Mouse (Mus musculus): ENCODE data around the gene Fbxo39.
"Not testable (repeated sequence)": the region's sequence is repeated elsewhere in the genome, so short reads cannot be mapped to it uniquely, and the experiment has no call there.

The Fbxo39 gene

GRCm38 (mm10) chr11:72310491-72310890, 3.8 kb upstream of the Fbxo39 start:
- no peak for DNase-seq (ENCODE audit: extremely low read depth, insufficient read length, low spot score)

DNA sequence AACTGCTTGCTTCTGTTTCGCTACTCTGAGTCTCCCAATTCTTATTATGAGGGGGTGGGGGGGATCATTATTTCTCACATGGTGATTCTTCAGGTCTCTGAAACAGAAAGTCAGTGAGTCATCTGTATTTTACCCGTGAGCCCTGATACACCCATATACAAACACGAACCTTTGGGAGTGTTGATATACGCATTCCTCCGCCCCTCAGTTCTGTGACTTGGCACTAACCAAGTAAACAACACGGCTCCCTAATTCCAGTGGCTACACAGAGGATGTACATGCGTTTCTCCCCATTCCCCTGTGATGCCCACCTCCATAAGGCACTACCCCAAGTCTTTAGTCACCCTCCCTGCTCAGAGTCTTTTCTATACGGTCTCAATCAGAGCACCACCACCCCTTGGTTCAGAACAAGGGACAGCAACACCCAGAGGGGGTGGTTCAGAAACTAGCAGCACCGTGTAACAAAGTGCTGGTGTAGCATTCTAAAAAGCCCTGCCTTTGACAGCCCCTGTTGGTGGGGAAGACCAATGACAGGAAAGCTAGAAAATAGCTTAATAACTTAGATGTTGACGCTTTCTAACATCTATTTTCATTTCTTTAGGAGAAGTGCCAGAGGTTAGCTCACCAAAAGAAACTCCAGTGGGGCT, 2.8 kb upstream of the Fbxo39 start:
- DNase-seq (ENCODE audit: extremely low read depth, insufficient read length, low spot score) = no peak

- no peak for DNase-seq (ENCODE audit: extremely low read depth, insufficient read length, low spot score)
Measured at GRCm38 (mm10) chr11:72318026-72318425, 3.8 kb downstream of the Fbxo39 start.

DNA sequence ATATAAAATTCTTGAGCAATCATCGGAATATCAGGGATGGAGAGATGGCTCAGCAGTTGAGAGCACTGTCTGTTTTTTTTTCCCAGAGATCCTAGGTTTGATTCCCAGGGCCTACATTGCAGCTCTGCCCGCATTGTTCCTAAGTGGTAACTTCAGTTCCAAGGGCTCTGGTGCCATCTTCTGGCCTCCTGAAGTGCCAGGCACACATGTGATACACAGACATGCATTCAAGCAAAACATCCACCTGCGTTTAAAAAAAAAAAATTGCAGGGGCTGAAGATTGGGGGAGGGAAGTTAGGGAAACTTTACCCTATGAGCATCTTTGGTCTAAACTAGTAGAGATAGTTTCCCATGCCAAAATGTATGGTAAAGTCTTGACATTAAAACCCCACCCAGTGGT, 10.2 kb downstream of the Fbxo39 start:
- no peak for DNase-seq (ENCODE audit: extremely low read depth, insufficient read length, low spot score)

- DNase-seq (ENCODE audit: extremely low read depth, insufficient read length, low spot score) = no peak
Measured at GRCm38 (mm10) chr11:72325701-72326100, 11.5 kb downstream of the Fbxo39 start.

GRCm38 (mm10) chr11:72332951-72333667, 18.9 kb downstream of the Fbxo39 start:
- DNase-seq (ENCODE audit: extremely low read depth, insufficient read length, low spot score) = no peak

GRCm38 (mm10) chr11:72334653-72335052, 20.4 kb downstream of the Fbxo39 start:
- DNase-seq (ENCODE audit: extremely low read depth, insufficient read length, low spot score) = no peak

DNA sequence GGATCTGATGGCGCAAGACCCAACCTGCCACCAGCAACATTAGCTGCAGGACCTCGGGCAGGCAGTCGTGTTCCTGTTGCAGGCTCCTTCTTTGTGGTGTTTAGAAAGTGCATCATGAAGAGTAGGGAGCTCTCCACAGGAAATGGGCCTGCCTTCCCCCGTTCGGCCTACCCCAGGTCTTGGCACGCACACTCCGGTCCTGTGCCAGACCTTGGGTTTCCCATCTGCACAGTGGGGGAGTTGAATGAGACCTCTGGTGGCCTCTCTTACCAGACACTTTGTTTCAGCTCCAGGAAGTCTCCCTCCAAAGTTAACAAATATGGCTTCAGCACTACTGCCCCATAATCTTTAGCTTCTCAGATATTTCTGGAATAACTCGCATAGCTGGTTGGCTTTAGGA, 22.5 kb downstream of the Fbxo39 start:
- DNase-seq (ENCODE audit: extremely low read depth, insufficient read length, low spot score) = peak; percentile 36

GRCm38 (mm10) chr11:72338437-72338871, 24.2 kb downstream of the Fbxo39 start:
- DNase-seq (ENCODE audit: extremely low read depth, insufficient read length, low spot score) = no peak

DNA sequence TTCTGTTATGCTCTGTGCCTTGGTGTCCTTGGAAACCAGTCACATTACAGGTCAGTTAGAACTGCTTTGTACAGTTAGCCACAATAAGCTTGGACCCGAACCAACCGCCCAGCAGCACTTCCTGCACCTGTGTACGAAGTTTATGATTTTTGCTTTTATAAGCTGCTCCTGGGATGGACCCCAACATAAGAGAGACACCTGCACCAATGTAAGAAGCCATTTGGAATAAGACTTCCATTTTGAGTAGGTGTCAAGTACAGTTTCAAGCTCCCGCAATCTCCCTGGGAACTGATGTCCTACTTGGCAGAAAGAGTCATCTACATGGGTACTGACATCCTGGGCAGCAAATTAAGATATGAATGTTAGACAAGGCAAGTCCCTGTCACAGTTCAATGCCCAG, 25.5 kb downstream of the Fbxo39 start:
- DNase-seq (ENCODE audit: extremely low read depth, insufficient read length, low spot score) = no peak

DNA sequence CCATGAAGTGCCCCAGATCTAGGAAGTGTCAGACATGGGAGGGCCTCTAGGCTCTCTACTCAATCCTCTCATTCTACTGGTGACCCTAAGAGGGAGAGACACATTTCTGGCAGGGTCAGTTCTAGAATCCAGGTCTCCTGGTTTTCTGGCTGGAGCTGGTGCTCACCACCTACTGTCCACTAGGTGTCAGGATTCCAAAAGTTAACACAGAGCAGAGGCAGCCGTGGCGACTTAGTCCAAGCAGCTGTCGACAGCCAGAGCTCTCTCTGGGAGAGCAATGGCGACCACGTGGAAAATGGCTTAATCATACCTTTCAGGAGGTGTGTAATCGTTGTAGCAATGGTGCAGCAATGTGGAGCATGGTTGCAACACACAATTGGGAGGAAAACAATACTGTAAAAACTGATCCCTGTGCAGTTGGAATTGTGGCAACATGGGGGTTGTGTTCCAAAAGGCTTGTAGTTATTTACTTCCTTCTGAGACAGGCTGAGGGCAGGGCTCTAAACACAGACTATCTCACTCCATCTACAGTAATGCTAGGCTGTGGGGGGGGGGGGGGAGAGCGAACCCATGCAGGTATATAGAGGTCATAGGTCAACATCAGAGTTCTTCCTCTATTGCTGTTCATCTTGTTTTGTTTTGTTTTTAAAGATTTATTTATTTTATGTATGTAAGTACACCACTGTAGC, 28.4 kb downstream of the Fbxo39 start:
- DNase-seq (ENCODE audit: extremely low read depth, insufficient read length, low spot score) = peak; percentile 28

GRCm38 (mm10) chr11:72343238-72343625, 29.0 kb downstream of the Fbxo39 start:
- DNase-seq (ENCODE audit: extremely low read depth, insufficient read length, low spot score) = not testable (repeated sequence)

- DNase-seq (ENCODE audit: extremely low read depth, insufficient read length, low spot score) = no peak
Measured at GRCm38 (mm10) chr11:72343904-72344303, 29.7 kb downstream of the Fbxo39 start.

DNA sequence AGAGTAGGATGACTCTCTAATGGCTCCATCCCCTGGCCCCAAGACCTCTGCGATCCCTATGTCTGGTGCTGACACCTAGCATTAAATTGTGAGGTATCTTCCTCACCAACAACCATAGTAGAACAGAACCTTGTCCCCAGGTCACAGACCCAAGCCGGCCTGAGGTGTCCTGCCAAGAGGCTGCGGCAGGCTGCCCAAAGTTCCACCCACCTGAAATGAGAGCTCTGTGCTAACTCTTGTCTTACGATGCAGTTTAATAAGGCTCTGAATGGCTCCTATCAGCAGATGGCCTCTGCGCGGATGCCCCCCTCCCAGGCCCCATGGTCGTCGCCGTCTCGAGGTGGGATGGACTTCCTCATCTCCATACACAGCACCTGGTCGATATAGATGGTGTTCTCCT, 30.2 kb downstream of the Fbxo39 start:
- DNase-seq (ENCODE audit: extremely low read depth, insufficient read length, low spot score) = no peak

DNA sequence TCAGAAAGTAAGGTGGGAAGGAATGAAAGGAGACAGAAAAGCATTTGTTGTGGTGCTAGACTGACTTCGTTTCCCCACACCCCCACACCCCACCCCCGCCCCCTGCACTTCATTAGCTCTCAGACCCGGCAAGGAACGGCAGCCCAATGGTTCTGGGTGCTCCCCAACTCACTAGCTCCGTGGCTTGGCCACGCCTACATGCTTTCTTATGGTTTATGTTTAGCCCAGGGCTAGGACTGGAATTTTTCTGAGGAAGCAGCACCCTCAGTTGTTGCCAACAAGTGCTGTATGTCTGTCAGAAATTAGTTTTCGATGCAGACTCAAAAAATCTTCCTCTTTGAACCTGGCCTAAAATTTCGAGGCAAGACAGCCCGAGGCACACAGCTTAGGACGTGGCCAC, 34.3 kb downstream of the Fbxo39 start:
- no peak for DNase-seq (ENCODE audit: extremely low read depth, insufficient read length, low spot score)

DNA sequence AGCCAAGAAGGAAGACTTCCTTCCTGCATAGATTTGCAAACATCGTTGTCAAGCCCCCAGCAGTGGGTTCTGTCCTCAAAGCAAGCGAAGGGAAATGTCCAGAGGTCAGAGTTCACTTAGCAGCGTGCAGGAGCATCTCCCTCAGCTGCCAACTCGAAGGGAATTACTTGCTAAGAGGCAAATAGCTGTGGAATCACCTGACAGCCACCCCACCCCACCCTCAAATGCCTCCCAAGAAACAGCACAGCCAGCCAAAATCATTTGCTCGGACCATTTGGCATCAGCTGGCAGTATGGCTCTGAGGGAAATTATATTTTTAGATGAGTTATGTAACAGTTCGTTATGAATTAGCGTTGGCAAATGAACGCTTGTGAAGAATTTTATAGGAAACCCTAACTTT, 34.8 kb downstream of the Fbxo39 start:
- no peak for DNase-seq (ENCODE audit: extremely low read depth, insufficient read length, low spot score)

DNA sequence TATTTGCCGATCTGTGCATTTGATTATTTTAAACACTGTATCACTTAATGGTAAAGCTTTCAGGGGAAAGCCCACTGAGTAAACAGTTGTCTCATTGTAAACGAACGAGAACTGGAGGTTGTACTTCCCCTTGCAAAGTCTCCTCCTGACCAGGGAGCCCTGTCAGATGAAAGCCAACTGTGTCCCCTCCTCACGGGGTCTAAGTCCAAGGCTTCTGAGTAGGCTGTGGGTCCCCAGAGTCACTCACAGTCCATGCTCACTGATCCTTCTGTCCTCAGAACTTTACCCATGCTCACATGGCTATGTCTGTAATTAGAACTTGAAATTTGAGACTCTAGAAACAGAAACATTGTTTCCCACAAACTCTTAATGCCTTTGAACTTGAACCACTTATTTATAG, 35.4 kb downstream of the Fbxo39 start:
- no peak for DNase-seq (ENCODE audit: extremely low read depth, insufficient read length, low spot score)

GRCm38 (mm10) chr11:72352272-72352671, 38.0 kb downstream of the Fbxo39 start:
- DNase-seq (ENCODE audit: extremely low read depth, insufficient read length, low spot score) = no peak

GRCm38 (mm10) chr11:72353186-72353585, 38.9 kb downstream of the Fbxo39 start:
- no peak for DNase-seq (ENCODE audit: extremely low read depth, insufficient read length, low spot score)

GRCm38 (mm10) chr11:72354971-72355728, 40.9 kb downstream of the Fbxo39 start:
- DNase-seq (ENCODE audit: extremely low read depth, insufficient read length, low spot score) = no peak

Measured in 3134 (cell line).